Mouse (Mus musculus): Measurements from ENCODE around the gene H2-Oa. TPM values are rescaled to one million over a fixed set of nuclear protein-coding genes. Genes with fewer than 3 reads are reported as not detected.

The H2-Oa gene
- polyA plus RNA-seq, 1 experiment from 2014 or later: 0.24 TPM

- Histone ChIP-seq H3K36me3 (peaks cover 53% of the 10 kb centered on the region), H3K4me3 (peak overlapping the region; percentile 82)
- WGBS: 1% methylated on average over 46 of the region's 67 CpGs
Measured at GRCm38 (mm10) chr17:34118113-34118872, 26.2 kb downstream of the H2-Oa start.

GRCm38 (mm10) chr17:34118873-34119248 is 26.7 kb downstream of the H2-Oa start:
- peak overlapping the region; percentile 90 for H3K9ac ChIP-seq
- H3K4me2 ChIP-seq: peak overlapping the region; percentile 100
- whole genome bisulfite sequencing: under 1% methylated on average over 38 of the region's 38 CpGs
- peaks cover 46% of the 10 kb centered on the region for H3K4me1 ChIP-seq (replicated peaks)
- ATAC-seq (ENCODE audit: low read depth): no peak
- H3K27me3 ChIP-seq: no peaks in the 10 kb centered on the region
- H3K36me3 ChIP-seq: peaks cover 47% of the 10 kb centered on the region
- H3K4me3 ChIP-seq: peak overlapping the region; percentile 82
- peak overlapping the region; percentile 100 for H3K27ac ChIP-seq (replicated peaks)
- H3K9me3 ChIP-seq: no peaks in the 10 kb centered on the region

More at GRCm38 (mm10) chr17:34118113-34118872, 26.2 kb downstream of the H2-Oa start:
- ATAC-seq (ENCODE audit: low read depth): no peak
- Histone ChIP-seq H3K9me3 (no peaks in the 10 kb centered on the region), H3K9ac (peak overlapping the region; percentile 90), H3K4me1 (replicated peaks) (peaks cover 40% of the 10 kb centered on the region), H3K4me2 (peak overlapping the region; percentile 100), H3K27me3 (no peaks in the 10 kb centered on the region), H3K27ac (replicated peaks) (peak overlapping the region; percentile 100)

- H3K36me3 ChIP-seq: peaks cover 41% of the 10 kb centered on the region
- H3K4me1 ChIP-seq (replicated peaks): peaks cover 48% of the 10 kb centered on the region
- peak within 1 kb of the TSS; percentile 82 for H3K4me3 ChIP-seq
- H3K4me2 ChIP-seq: peak within 1 kb of the TSS; percentile 100
- H3K9ac ChIP-seq: peak within 1 kb of the TSS; percentile 99
- H3K27ac ChIP-seq (replicated peaks): peak within 1 kb of the TSS; percentile 100
- H3K9me3 ChIP-seq: no peaks in the 10 kb centered on the region
- under 1% methylated on average over 94 of the region's 96 CpGs for WGBS
- H3K27me3 ChIP-seq: no peaks in the 10 kb centered on the region
- ATAC-seq (ENCODE audit: low read depth): peak; percentile 69
Measured at GRCm38 (mm10) chr17:34119249-34120179, 27.4 kb downstream of the H2-Oa start, which contains the start of gene H2-DMa. Gene H2-DMa, plus strand, starts transcription at chr17:34119541.

GRCm38 (mm10) chr17:34120180-34120723 is 28.1 kb downstream of the H2-Oa start:
- H3K9ac ChIP-seq: peak overlapping the region; percentile 99
- peaks cover 33% of the 10 kb centered on the region for H3K36me3 ChIP-seq
- H3K4me1 ChIP-seq (replicated peaks): peaks cover 48% of the 10 kb centered on the region
- H3K27me3 ChIP-seq: no peaks in the 10 kb centered on the region
- peak; percentile 3 for ATAC-seq (ENCODE audit: low read depth)
- H3K4me2 ChIP-seq: peak overlapping the region; percentile 100
- under 1% methylated on average over 41 of the region's 42 CpGs for WGBS
- H3K9me3 ChIP-seq: no peaks in the 10 kb centered on the region
- peak overlapping the region; percentile 82 for H3K4me3 ChIP-seq
- H3K27ac ChIP-seq (replicated peaks): peak overlapping the region; percentile 100

GRCm38 (mm10) chr17:34120814-34121171 is 28.7 kb downstream of the H2-Oa start:
- Histone ChIP-seq H3K9ac (peak overlapping the region; percentile 99), H3K27ac (replicated peaks) (peak overlapping the region; percentile 100), H3K9me3 (no peaks in the 10 kb centered on the region), H3K4me3 (peak overlapping the region; percentile 82), H3K4me2 (peak overlapping the region; percentile 100), H3K27me3 (no peaks in the 10 kb centered on the region), H3K36me3 (peaks cover 28% of the 10 kb centered on the region), H3K4me1 (replicated peaks) (peaks cover 43% of the 10 kb centered on the region)
- ATAC-seq (ENCODE audit: low read depth): peak; percentile 10
- under 1% methylated on average over 29 of the region's 31 CpGs for WGBS

- Histone ChIP-seq H3K4me2 (peak overlapping the region; percentile 100), H3K36me3 (peaks cover 24% of the 10 kb centered on the region), H3K4me3 (peak overlapping the region; percentile 82), H3K4me1 (replicated peaks) (peaks cover 40% of the 10 kb centered on the region), H3K9me3 (no peaks in the 10 kb centered on the region), H3K9ac (peak overlapping the region; percentile 99), H3K27me3 (no peaks in the 10 kb centered on the region), H3K27ac (replicated peaks) (peak overlapping the region; percentile 100)
- WGBS: under 1% methylated on average over 32 of the region's 35 CpGs
- ATAC-seq (ENCODE audit: low read depth): peak; percentile 24
Measured at GRCm38 (mm10) chr17:34121172-34121878, 29.2 kb downstream of the H2-Oa start.

- peaks cover 19% of the 10 kb centered on the region for H3K36me3 ChIP-seq
- peak overlapping the region; percentile 82 for H3K4me3 ChIP-seq
- no peaks in the 10 kb centered on the region for H3K9me3 ChIP-seq
- 2% methylated on average over 7 of the region's 10 CpGs for WGBS
- H3K9ac ChIP-seq: peak overlapping the region; percentile 99
- H3K27ac ChIP-seq (replicated peaks): peak overlapping the region; percentile 100
- peaks cover 40% of the 10 kb centered on the region for H3K4me1 ChIP-seq (replicated peaks)
- H3K27me3 ChIP-seq: no peaks in the 10 kb centered on the region
- H3K4me2 ChIP-seq: peak overlapping the region; percentile 100
- ATAC-seq (ENCODE audit: low read depth): peak; percentile 23
Measured at GRCm38 (mm10) chr17:34121879-34122187, 29.7 kb downstream of the H2-Oa start.

- Histone ChIP-seq H3K4me1 (replicated peaks) (peaks cover 40% of the 10 kb centered on the region), H3K9me3 (no peaks in the 10 kb centered on the region), H3K27me3 (no peaks in the 10 kb centered on the region), H3K9ac (peak within 1 kb of the TSS; percentile 99), H3K27ac (replicated peaks) (peak within 1 kb of the TSS; percentile 100), H3K4me2 (peak within 1 kb of the TSS; percentile 100), H3K4me3 (peak within 1 kb of the TSS; percentile 82), H3K36me3 (peaks cover 14% of the 10 kb centered on the region)
- ATAC-seq (ENCODE audit: low read depth): peak; percentile 38
- under 1% methylated on average over 74 of the region's 75 CpGs for WGBS
Measured at GRCm38 (mm10) chr17:34122188-34122984, 30.2 kb downstream of the H2-Oa start, which contains the start of gene Brd2. Gene Brd2, minus strand, starts transcription at chr17:34122634.

- Histone ChIP-seq H3K4me2 (peak overlapping the region; percentile 100), H3K4me3 (peak overlapping the region; percentile 82), H3K9me3 (no peaks in the 10 kb centered on the region), H3K27me3 (no peaks in the 10 kb centered on the region), H3K36me3 (peaks cover 9% of the 10 kb centered on the region), H3K27ac (replicated peaks) (peak overlapping the region; percentile 100), H3K4me1 (replicated peaks) (peaks cover 41% of the 10 kb centered on the region), H3K9ac (peak overlapping the region; percentile 99)
- no peak for ATAC-seq (ENCODE audit: low read depth)
- 4% methylated on average over 7 of the region's 7 CpGs for WGBS
Measured at GRCm38 (mm10) chr17:34123111-34123510, 31.0 kb downstream of the H2-Oa start.

- Histone ChIP-seq H3K4me3 (peak overlapping the region; percentile 82), H3K36me3 (peaks cover 5% of the 10 kb centered on the region), H3K9ac (peak overlapping the region; percentile 99), H3K27ac (replicated peaks) (peak overlapping the region; percentile 100), H3K4me1 (replicated peaks) (peaks cover 45% of the 10 kb centered on the region), H3K9me3 (no peaks in the 10 kb centered on the region), H3K4me2 (peak overlapping the region; percentile 100), H3K27me3 (no peaks in the 10 kb centered on the region)
- WGBS: 5% methylated on average over 2 of the region's 2 CpGs
- no peak for ATAC-seq (ENCODE audit: low read depth)
Measured at GRCm38 (mm10) chr17:34123518-34123917, 31.4 kb downstream of the H2-Oa start.

GRCm38 (mm10) chr17:34124649-34125048 is 32.5 kb downstream of the H2-Oa start:
- WGBS: 92% methylated on average over 6 of the region's 6 CpGs
- no peaks in the 10 kb centered on the region for H3K36me3 ChIP-seq
- no peak for ATAC-seq (ENCODE audit: low read depth)
- H3K27ac ChIP-seq (replicated peaks): no peak overlapping the region
- no peaks in the 10 kb centered on the region; the same call in 1 of the 2 replicates for H3K27me3 ChIP-seq
- no peaks in the 10 kb centered on the region for H3K9me3 ChIP-seq
- H3K4me2 ChIP-seq: peak overlapping the region; percentile 100
- no peak overlapping the region for H3K9ac ChIP-seq
- H3K4me3 ChIP-seq: no peak overlapping the region
- H3K4me1 ChIP-seq (replicated peaks): peaks cover 56% of the 10 kb centered on the region
